Mouse (Mus musculus) forebrain, postnatal 0 days (tissue): ENCODE measurements around the gene Ptprr. TPM values are rescaled to one million over a fixed set of nuclear protein-coding genes. Genes with fewer than 3 reads are reported as not detected.
A peak's percentile ranks its signal among the peaks of the same experiment; 100 is the strongest.

Experiments used
- ATAC-seq: fragments of 200-750 bp; cut with Nextera tagmentation; 2 replicates; pipeline ENCODE4 v1.8.0; 2017; ENCODE audit warnings: mild to moderate bottlenecking, moderate library complexity
- DNase-seq: peaks from one replicate; pipeline ENCODE4 v3.0.0-alpha.2; 2015
- H3K27ac ChIP-seq: fragments of 300-500 bp; sonication (generic); 2 replicates; pipeline ENCODE4 v1.5.1; 2014; ENCODE audit warnings: low read depth, mild to moderate bottlenecking, antibody characterized with exemption, low read length, moderate library complexity, mixed read lengths
- H3K27me3 ChIP-seq: fragments of 300-500 bp; sonication (generic); 2 replicates; pipeline ENCODE4 v1.6.1; 2014; ENCODE audit warnings: mild to moderate bottlenecking, low read length, mixed read lengths; ENCODE audit not compliant: insufficient read depth
- H3K36me3 ChIP-seq: fragments of 300-500 bp; sonication (generic); 2 replicates; pipeline ENCODE4 v1.6.1; 2014; ENCODE audit warnings: mild to moderate bottlenecking, moderate library complexity; ENCODE audit not compliant: insufficient read depth
- H3K4me1 ChIP-seq: fragments of 300-500 bp; sonication (generic); 2 replicates; pipeline ENCODE4 v1.6.1; 2014; ENCODE audit warnings: antibody characterized with exemption; ENCODE audit not compliant: insufficient read depth
- H3K4me2 ChIP-seq: fragments of 300-500 bp; sonication (generic); 2 replicates; pipeline ENCODE4 v1.6.1; 2014; ENCODE audit warnings: low read depth, mild to moderate bottlenecking, moderate library complexity
- H3K4me3 ChIP-seq: fragments of 300-500 bp; sonication (generic); 2 replicates; pipeline ENCODE4 v1.5.1; 2014; ENCODE audit warnings: low read depth, low read length, mixed read lengths
- H3K9ac ChIP-seq: fragments of 300-500 bp; sonication (generic); 2 replicates; pipeline ENCODE4 v1.6.1; 2014; ENCODE audit warnings: mild to moderate bottlenecking
- H3K9me3 ChIP-seq: fragments of 300-500 bp; sonication (generic); 2 replicates; pipeline ENCODE4 v1.6.1; 2016; ENCODE audit warnings: low read length
- CTCF ChIP-seq: sonication (generic); IDR thresholded peaks from 2 replicates; pipeline ENCODE4 v1.5.1; 2016; ENCODE audit warnings: antibody characterized with exemption, control low read depth, low read depth
- WGBS: fragments of 180-500 bp; shearing (Covaris S2); extraction: QIAGEN DNeasy Blood & Tissue Kit; methylation state at CpG from one replicate; pipeline ENCODE4 v1.1.7; 2014; 5-methylcytosine and 5-hydroxymethylcytosine counted together
- polyA plus RNA-seq: library from polyadenylated mRNA; unstranded; fragments of >200 nt; fragmentation: Nextera tagmentation; extraction: Ambion mirVana; gene quantifications from 2 replicates; pipeline ENCODE4 v1.2.1, GENCODE M21; 2015
- total RNA-seq: library from RNA; depleted of rRNA; stranded (reverse); fragments of >200 nt; gene quantifications from 2 replicates; pipeline ENCODE4 v1.2.3, GENCODE M21; 2014

Gene Ptprr
- total and polyA plus RNA-seq, 2 experiments from 2014 or later: 19.6 to 21.3 TPM

GRCm38 (mm10) chr10:116260658-116261433 is 242.8 kb downstream of the Ptprr start:
- no peak for TF ChIP-seq CTCF
- ATAC-seq: peak; percentile 76
- Histone ChIP-seq H3K27me3 (no peaks in the 10 kb centered on the region), H3K4me2 (no peak overlapping the region), H3K36me3 (no peaks in the 10 kb centered on the region), H3K9ac (no peak overlapping the region), H3K4me3 (no peak overlapping the region), H3K4me1 (no peaks in the 10 kb centered on the region), H3K9me3 (no peaks in the 10 kb centered on the region), H3K27ac (peak overlapping the region; percentile 46; the same call in 1 of the 2 replicates)
- WGBS: 62% methylated on average over 13 of the region's 13 CpGs
- DNase-seq: peak; percentile 25

GRCm38 (mm10) chr10:116261559-116261958 is 243.5 kb downstream of the Ptprr start:
- no peak for TF ChIP-seq CTCF
- Histone ChIP-seq H3K4me2 (no peak overlapping the region), H3K27ac (peak overlapping the region; percentile 45), H3K36me3 (no peaks in the 10 kb centered on the region), H3K4me1 (no peaks in the 10 kb centered on the region), H3K9me3 (no peaks in the 10 kb centered on the region), H3K9ac (no peak overlapping the region), H3K27me3 (no peaks in the 10 kb centered on the region), H3K4me3 (no peak overlapping the region)
- 62% methylated on average over 5 of the region's 5 CpGs for WGBS
- ATAC-seq (no peak), DNase-seq (no peak)

DNA sequence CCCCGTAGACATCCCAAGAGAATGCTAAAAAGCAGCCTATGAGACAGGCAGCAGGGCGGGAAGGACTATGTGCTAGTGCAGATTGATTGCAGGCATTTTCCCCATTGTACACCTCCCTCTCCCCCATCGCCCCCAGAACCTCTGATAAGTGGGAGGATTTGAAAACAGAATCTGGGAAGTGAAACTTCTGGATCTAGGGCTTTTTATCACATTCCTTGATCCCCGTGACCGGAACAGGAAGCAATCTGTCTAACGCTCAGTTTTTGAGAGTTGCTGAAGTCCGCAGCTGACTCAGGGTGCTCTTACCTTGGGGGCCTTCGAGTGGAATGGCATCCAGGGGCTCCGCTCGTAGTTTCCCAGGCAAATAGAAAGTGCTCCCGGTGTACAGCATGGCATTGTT is 246.5 kb downstream of the Ptprr start:
- Histone ChIP-seq H3K4me3 (no peak overlapping the region), H3K4me1 (no peaks in the 10 kb centered on the region), H3K9ac (no peak overlapping the region), H3K27ac (no peak overlapping the region), H3K4me2 (no peak overlapping the region), H3K36me3 (no peaks in the 10 kb centered on the region), H3K27me3 (no peaks in the 10 kb centered on the region), H3K9me3 (no peaks in the 10 kb centered on the region)
- 86% methylated on average over 11 of the region's 11 CpGs for WGBS
- DNase-seq: no peak
- ATAC-seq: no peak
- no peak for TF ChIP-seq CTCF

DNA sequence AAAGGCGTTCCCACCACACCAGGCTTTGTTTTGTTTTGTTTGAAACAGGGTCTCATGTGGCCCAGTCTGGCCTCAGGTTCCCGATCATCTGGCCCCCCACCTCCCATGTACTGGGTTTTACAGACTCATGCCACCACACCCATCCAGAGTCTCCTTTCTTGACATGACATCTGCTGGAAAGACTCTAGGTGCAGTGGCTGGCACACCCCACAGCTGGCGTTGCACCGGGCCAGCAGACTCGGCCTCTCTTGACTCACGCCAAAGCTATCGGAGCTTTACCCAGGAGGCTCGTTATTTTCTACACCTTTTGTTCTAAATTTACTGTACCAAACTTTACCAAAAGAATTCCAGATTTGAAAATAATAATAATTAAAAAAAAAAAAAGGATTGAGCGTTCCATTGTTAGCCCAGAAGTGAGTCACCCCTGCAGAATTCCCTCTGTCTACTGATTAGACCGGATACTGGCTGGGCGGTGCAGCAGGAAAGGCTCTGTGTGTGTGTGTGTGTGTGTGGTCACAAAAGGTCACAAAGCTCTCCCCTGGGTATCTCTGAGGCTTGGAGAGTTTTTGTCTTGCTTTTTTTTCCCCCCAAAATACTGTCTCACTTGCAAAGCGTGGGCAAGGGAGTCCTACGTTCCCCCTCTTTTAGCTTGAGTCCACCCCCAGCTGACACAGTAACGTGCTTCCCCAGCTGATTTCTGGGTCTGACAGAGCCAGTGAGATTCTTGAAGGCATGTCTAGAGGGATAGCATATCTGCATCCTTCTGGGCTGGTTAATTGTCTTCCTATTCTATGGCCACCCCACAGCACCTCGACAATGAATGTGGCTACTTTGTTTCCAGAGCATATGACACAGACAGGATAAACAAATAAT is 248.8 kb downstream of the Ptprr start:
- no peak overlapping the region for H3K4me2 ChIP-seq
- H3K4me1 ChIP-seq: no peaks in the 10 kb centered on the region
- no peak for TF ChIP-seq CTCF
- no peak overlapping the region for H3K27ac ChIP-seq
- H3K4me3 ChIP-seq: no peak overlapping the region
- no peaks in the 10 kb centered on the region for H3K9me3 ChIP-seq
- 69% methylated on average over 15 of the region's 15 CpGs for WGBS
- no peak for ATAC-seq
- no peaks in the 10 kb centered on the region for H3K27me3 ChIP-seq
- no peak overlapping the region for H3K9ac ChIP-seq
- DNase-seq: no peak
- H3K36me3 ChIP-seq: no peaks in the 10 kb centered on the region

DNA sequence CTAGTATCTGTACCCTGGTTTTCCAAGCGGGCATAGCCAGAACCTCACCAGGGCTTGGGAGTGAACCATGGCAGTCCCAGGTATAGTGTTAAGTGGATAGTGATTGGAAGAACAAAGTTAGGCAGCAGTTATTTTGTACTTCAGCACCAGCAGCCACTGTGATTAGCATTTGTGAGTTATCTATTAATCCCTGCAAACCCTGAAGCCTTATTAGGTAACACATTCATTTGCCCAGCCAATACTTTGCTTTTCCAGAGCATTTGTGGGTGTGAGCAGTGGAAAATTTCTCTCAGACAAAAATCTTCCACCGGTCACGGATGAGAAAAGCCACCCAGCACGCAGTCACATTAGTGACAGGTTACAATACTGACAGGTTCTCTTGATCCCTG is 249.4 kb downstream of the Ptprr start:
- H3K27ac ChIP-seq: no peak overlapping the region
- no peak for ATAC-seq

DNA sequence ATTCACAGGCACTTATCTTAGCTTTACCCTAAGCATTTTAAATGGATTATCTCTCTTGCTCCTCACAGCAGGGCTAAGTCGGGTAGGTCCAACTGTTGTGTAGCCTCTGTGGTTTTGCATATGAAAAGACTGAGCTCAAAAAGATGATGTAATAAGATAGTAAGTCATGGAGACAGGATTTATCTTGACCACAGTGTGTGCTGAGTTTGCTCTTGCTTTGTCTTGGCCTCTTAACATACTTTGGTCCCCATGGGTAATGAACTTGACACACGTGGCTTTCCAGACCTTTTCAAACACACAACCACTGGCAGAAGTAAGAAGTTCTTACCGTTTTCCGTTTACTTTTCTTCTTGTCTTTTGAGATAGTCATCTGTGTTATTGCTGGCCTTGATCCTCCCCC is 250.3 kb downstream of the Ptprr start:
- Histone ChIP-seq H3K27me3 (no peaks in the 10 kb centered on the region), H3K36me3 (no peaks in the 10 kb centered on the region), H3K9ac (no peak overlapping the region), H3K4me2 (no peak overlapping the region), H3K4me3 (no peak overlapping the region), H3K9me3 (no peaks in the 10 kb centered on the region), H3K27ac (no peak overlapping the region), H3K4me1 (no peaks in the 10 kb centered on the region)
- DNase-seq: no peak
- ATAC-seq: no peak
- TF ChIP-seq CTCF: no peak
- WGBS: 51% methylated on average over 4 of the region's 4 CpGs

More for the DNA sequence above, 249.4 kb downstream of the Ptprr start:
- no peak for TF ChIP-seq CTCF
- H3K9me3 ChIP-seq: no peaks in the 10 kb centered on the region
- no peak overlapping the region for H3K4me3 ChIP-seq
- H3K9ac ChIP-seq: no peak overlapping the region
- H3K4me1 ChIP-seq: no peaks in the 10 kb centered on the region
- H3K36me3 ChIP-seq: no peaks in the 10 kb centered on the region
- 74% methylated on average over 4 of the region's 4 CpGs for WGBS
- H3K4me2 ChIP-seq: no peak overlapping the region
- H3K27me3 ChIP-seq: no peaks in the 10 kb centered on the region
- DNase-seq: no peak
